Mouse (Mus musculus): ENCODE data around the gene Vps51.

Gene Vps51

GRCm38 (mm10) chr19:6082156-6082555 lies 5.1 kb upstream of the Vps51 start, which contains the start of gene Gm28374:
Gene Gm28374 (minus strand): TSS chr19:6082256.
- in situ Hi-C loops (cut with MseI, MboI), result no loop called here

- in situ Hi-C loops (cut with MseI, MboI), result no loop called here
Observed at GRCm38 (mm10) chr19:6079983-6080480, 3.0 kb upstream of the Vps51 start, which contains the start of gene Tmem262. Gene Tmem262 (plus strand): TSS chr19:6080033.

GRCm38 (mm10) chr19:6073889-6074288 lies 3.1 kb downstream of the Vps51 start:
- in situ Hi-C loops (cut with MseI, MboI), result no loop called here

- in situ Hi-C loops (cut with MseI, MboI), result no loop called here
Observed at GRCm38 (mm10) chr19:6071261-6071660, 5.8 kb downstream of the Vps51 start.

GRCm38 (mm10) chr19:6070571-6071250 lies 6.3 kb downstream of the Vps51 start:
- in situ Hi-C loops (cut with MseI, MboI), result no loop called here

- in situ Hi-C loops (cut with MseI, MboI), result no loop called here
Observed at GRCm38 (mm10) chr19:6069851-6070250, 7.2 kb downstream of the Vps51 start.

DNA sequence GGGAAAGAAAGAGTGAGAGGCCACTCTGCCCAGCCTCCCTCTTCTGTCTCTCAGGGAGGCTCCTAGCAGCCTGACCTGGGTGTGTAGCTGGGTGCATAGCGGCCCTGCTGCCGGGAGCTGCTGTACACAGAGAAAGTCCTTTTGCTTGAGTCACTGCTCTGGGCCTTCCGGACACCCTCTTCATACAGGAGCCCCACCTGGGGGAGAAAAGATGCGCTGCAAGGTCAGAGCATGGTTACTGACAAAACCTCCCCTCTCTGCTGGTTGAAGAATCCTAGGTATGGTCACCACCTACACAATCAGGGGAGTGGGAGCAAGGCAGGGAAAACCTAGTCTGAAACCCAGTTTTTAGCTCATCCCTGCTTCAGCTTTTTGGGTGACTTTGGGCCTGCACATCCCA lies 8.1 kb downstream of the Vps51 start:
- in situ Hi-C loops (cut with MseI, MboI), result no loop called here

- in situ Hi-C loops (cut with MseI, MboI), result no loop called here
Observed at GRCm38 (mm10) chr19:6067724-6068415, 9.2 kb downstream of the Vps51 start, which contains the start of gene Tm7sf2. Gene Tm7sf2 (minus strand): TSS chr19:6068373.

- in situ Hi-C loops (cut with MseI, MboI), result no loop called here
Observed at GRCm38 (mm10) chr19:6067011-6067723, 9.9 kb downstream of the Vps51 start.

DNA sequence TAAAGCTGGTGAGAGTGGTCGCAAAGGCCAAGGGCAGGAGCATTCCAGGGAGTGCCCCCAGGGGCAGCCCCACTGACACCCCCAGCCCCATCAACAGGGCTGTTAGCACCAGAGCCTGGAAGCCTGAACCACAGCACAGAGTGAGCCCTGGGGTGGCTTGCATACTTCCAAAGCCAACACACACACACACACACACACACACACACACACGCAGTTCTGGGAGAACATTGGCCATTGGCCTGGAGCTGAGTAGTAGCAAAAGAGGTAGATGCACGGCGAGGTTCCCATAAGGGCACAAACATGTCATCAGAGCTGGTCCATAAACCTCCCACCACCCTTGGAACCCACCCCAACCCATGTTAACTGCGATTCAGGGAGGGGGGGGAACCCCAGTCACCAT lies 10.5 kb downstream of the Vps51 start:
- in situ Hi-C loops (cut with MseI, MboI), result no loop called here

DNA sequence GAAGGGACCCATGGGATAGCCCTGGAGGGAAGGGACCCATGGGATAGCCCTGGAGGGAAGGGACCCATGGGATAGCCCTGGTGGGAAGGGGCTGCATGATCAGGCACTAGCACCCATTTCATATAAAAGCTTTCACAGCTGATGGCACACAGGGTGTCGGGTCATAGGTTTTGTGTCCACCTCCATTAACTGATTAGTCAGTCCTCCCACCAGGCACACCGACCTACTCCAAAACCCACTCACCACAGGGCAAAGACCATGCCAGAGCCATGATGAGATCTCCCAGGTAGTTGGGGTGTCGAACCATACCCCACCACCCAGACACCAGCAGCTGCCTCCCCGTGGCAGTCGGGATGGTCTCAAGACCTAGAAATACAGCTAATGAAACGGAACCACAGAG lies 13.9 kb downstream of the Vps51 start:
- in situ Hi-C loops (cut with MseI, MboI), result no loop called here

DNA sequence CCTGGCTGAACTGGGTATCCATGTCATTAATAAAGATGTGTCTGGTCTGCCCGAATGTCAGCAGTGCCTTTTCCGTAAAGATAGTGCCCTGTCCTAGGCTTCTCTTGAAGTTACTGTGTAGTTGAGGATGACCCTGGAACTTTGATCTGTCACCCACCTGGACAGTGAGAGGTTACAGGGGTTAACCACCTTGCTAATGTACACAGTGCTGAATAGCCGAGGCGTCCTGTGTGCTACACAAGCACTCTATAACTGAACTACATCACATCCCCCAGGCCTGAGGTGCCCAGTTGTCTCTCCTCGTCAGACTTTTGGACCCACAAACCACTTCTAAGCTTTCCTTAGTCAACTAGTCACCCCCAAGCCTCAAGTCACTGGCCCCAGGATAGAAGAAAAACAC lies 14.6 kb downstream of the Vps51 start:
- in situ Hi-C loops (cut with MseI, MboI), result no loop called here

- in situ Hi-C loops (cut with MseI, MboI), result no loop called here
Observed at GRCm38 (mm10) chr19:6061641-6062302, 15.3 kb downstream of the Vps51 start.

GRCm38 (mm10) chr19:6061021-6061533 lies 16.0 kb downstream of the Vps51 start, which contains the start of gene Znhit2:
Gene Znhit2 (plus strand): TSS chr19:6061192.
- in situ Hi-C loops (cut with MseI, MboI), result no loop called here

DNA sequence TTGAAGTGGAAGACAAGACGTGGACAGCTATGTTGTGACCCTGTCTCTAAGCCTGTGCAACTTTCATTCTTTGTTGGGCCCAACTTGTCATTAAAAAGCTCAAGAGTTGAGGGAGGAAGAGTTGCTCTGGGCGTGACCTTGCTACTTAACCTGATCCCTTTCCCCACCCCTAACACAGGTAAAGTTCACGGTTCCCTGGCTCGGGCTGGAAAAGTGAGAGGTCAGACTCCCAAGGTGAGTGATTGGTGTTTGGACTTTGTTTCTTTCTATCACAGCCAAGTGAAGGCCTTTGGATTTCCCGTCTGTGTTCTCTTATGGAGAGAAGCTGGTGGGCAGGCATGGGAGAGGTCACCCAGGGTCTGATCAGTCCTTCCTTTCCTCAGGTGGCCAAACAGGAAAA lies 18.1 kb downstream of the Vps51 start:
- in situ Hi-C loops (cut with MseI, MboI), result no loop called here

- in situ Hi-C loops (cut with MseI, MboI), result no loop called here
Observed at GRCm38 (mm10) chr19:6058513-6058912, 18.5 kb downstream of the Vps51 start.

- in situ Hi-C loops (cut with MseI, MboI), result no loop called here
Observed at GRCm38 (mm10) chr19:6057313-6058096, 19.5 kb downstream of the Vps51 start, which contains the start of the genes Mrpl49 and Fau. Gene Mrpl49 (minus strand): TSS chr19:6057785. Gene Fau (plus strand): TSS chr19:6057844.

DNA sequence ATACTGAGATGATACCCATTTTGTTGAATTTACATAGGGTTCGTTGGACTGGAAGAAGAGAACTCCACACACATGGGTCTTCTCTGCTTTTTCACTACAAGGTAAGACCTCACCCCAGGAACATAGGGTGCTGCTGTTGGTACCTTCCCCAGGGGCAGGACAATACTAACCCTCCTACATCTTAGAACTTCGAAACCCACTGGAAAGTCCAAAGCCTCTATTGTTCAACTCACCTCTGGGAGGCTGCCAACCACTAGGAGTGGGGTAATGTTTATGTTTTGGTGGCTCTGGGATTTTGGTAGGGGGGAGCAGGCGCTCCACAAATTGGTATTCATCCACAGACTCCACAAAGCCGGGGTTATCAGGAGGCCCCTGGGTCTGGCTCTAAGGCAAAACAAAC lies 20.3 kb downstream of the Vps51 start:
- in situ Hi-C loops (cut with MseI, MboI), result no loop called here

GRCm38 (mm10) chr19:6054296-6054695 lies 22.7 kb downstream of the Vps51 start:
- in situ Hi-C loops (cut with MseI, MboI), result no loop called here

DNA sequence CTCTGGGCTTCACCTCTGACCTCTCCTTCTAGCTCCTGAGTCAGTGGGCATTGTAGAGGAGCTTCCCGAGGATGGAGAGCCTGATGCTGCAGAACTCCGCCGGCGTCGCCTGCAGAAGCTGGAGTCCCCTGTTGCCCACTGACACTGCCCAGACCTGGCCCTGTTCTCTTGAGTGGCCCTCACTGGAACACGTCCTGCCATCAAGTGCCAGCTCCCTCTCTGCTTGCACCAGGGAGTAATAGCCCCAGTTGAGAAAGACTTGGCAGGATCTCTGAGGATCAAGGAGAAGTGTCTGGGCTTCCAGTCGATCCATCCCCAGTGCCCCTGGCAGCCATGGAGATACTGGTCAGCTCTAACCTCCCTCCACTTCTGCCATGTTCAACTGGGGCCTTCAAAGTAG lies 24.5 kb downstream of the Vps51 start:
- in situ Hi-C loops (cut with MseI, MboI), result no loop called here
